ENCODE assay signal across 20 mouse cellular contexts in genomic region chr4:136320016-136320415, GRCm38 (mm10). TPM values are rescaled to one million over a fixed set of nuclear protein-coding genes. Genes with fewer than 3 reads are reported as not detected.
DNase-seq lines count a peak whose midpoint lies in the region; ATAC-seq lines count a peak whose summit lies in the region.
"Had no signal": no experiment of that assay in that cellular context is flagged by ENCODE, and none has a peak within 500 bp of the region (broad histone marks: within the 10 kb centered on the region; RNA-seq: fewer than 3 reads in every experiment).

No protein-coding gene starts in this region.

- ATAC-seq in megakaryocyte progenitor cell, adult 5-6 weeks (replicated peaks; ENCODE audit: poor library complexity), result no peak
- ATAC-seq in cerebellum, adult (ENCODE audit: insufficient number of reproducible peaks, low FRiP score, low TSS enrichment), result no peak
- ATAC-seq: activated CD4-positive, CD25-positive, alpha-beta regulatory T cell, adult 4 months; CD4-positive, CD25-positive, alpha-beta regulatory T cell, adult 4 months; forebrain, embryonic 16.5 days; intestine, embryonic 15.5 days; Patski had no signal

- DNase-seq in adrenal gland, adult 2 months, result peak; percentile 54
- no peak for DNase-seq in adrenal gland, postnatal 4 days (ENCODE audit: low spot score in 2 of 2)
- peak; percentile 14 for DNase-seq in 3134 (ENCODE audit: extremely low read depth, insufficient read length, low spot score)
- peak; percentile 64 for DNase-seq in Muller cell, postnatal 12 days (ENCODE audit: inconsistent ontology term)
- DNase-seq in adrenal gland, postnatal 14 days, result peak; percentile 42
- DNase-seq in layer of hippocampus, adult 18-20 months (ENCODE audit: low spot score in 2 of 2), result no peak
- DNase-seq: B cell, adult 2 months; cerebellum, adult 11 months; cerebellum, adult 8-10 months; cerebellum, postnatal 14 days; embryo, embryonic 11 days; gastrocnemius, postnatal 10 days; kidney, adult 2 months had no signal

RNA-seq across cellular contexts. Expression of gene Hnrnpr, which starts 9.3 kb away (rescaled TPM):
- 10 to 100 TPM; 58.8 to 82.3 TPM for total RNA-seq in adrenal gland, adult 2 months (2021)
- 2.7 and 2.8 TPM in 2 replicates for polyA plus RNA-seq in adrenal gland, adult 2 months (2012; rRNA removed)
- total RNA-seq in adrenal gland, postnatal 4 days (2021), result 100 to 1,000 TPM; 132 to 134 TPM
- 82.8 and 90.1 TPM in 2 replicates for total RNA-seq in adrenal gland, postnatal 14 days (2021)
- 114 and 118 TPM in 2 replicates for total RNA-seq in megakaryocyte progenitor cell, adult 5-6 weeks (2015)
- 179 and 224 TPM in 2 replicates for total RNA-seq in megakaryocyte progenitor cell, adult 5-6 weeks (2017)
- total RNA-seq in layer of hippocampus, adult 18-20 months (2021), result 10 to 100 TPM; 82.8 to 88.6 TPM

RNA-seq across cellular contexts. Expression of gene Zfp46, which starts 35.5 kb away (rescaled TPM):
- 10 to 100 TPM; 17.2 to 17.3 TPM for total RNA-seq in adrenal gland, adult 2 months (2021)
- polyA plus RNA-seq in adrenal gland, adult 2 months (2012; rRNA removed), result 10.4 and 11.2 TPM in 2 replicates
- 10 to 100 TPM; 39.2 to 41.8 TPM for total RNA-seq in adrenal gland, postnatal 4 days (2021)
- total RNA-seq in adrenal gland, postnatal 14 days (2021), result 27.1 and 28.8 TPM in 2 replicates
- total RNA-seq in megakaryocyte progenitor cell, adult 5-6 weeks (2015), result 6.7 and 7.7 TPM in 2 replicates
- 7.4 and 7.9 TPM in 2 replicates for total RNA-seq in megakaryocyte progenitor cell, adult 5-6 weeks (2017)
- 10 to 100 TPM; 34.2 to 34.6 TPM for total RNA-seq in layer of hippocampus, adult 18-20 months (2021)

Comparison
In these comparisons a context has a peak if more than half of its experiments do, and no peak if none do; other contexts are left out.
1. DNase-seq: peak in adrenal gland, adult 2 months (single experiment), 3134 (single experiment), Muller cell, postnatal 12 days (single experiment) and adrenal gland, postnatal 14 days (single experiment); none in adrenal gland, postnatal 4 days (0 of 2) and layer of hippocampus, adult 18-20 months (0 of 2).